In the genomic region with DNA sequence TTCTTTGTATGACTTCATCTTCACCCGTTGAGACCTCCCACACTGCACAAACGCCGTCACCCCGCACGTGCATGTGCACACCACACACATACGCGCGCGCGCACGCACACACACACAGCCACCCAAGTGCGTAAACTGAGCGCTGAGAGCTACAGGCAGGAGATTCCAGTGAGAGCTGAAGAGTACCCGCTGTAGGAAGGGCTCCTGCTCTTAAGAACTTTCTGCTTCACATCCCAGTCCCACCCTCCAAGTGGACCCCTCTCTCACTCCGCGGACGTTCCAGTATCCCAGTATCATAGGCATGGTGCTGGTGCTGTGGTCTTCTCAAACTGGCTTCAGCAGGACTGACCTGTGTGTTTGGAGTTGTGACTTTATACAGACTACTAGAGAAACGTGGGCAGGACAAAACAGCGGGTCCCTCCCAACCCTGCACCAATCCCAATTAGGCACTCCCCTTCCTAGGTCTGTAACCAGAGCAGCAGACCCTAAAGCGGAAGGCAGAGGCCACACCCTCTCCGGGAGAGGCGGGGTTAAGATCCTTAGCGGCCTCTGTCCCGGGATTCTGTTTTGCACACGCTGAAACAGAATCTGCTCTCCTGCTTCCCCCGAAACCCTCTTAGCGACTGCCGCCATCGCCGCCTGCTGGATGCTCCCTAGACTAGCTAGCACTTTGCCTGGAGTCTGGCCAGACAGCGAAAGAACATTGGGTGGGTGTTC, we compare ENCODE assay signal across 8 mouse cellular contexts. TPM values are rescaled to one million over a fixed set of nuclear protein-coding genes. Genes with fewer than 3 reads are reported as not detected.
A peak's percentile ranks its signal among the peaks of the same experiment; 100 is the strongest.
DNase-seq lines count a peak whose midpoint lies in the region; ATAC-seq and TF ChIP-seq lines count a peak whose summit lies in the region.

A gene (minus strand): TSS at position 501 of the 717 bp plus-strand sequence.

- peak; percentile 85 for DNase-seq in cerebellum, adult 11 months
- DNase-seq in forebrain, embryonic 14.5 days (ENCODE audit: low spot score): peak; percentile 97
- peak; percentile 95 for DNase-seq in heart, postnatal 14 days
- DNase-seq in layer of hippocampus, adult 11-12 months (ENCODE audit: low spot score): peak; percentile 94
- peak; percentile 98 to 99 for DNase-seq in lung, adult 18-20 months
- peak; percentile 92 for DNase-seq in testis, postnatal 14 days (ENCODE audit: low spot score)

- intact Hi-C loops in heart, postnatal 14 days (cut with DNase I): loop anchor here (2.0 to 5.0 kb wide), 3 partner anchors 65 to 150 kb away; a partner anchor contains a TSS

- peaks cover 40% of the 10 kb centered on the region for H3K4me1 ChIP-seq in E14TG2a.4 (replicated peaks; ENCODE audit: low read depth, low read length)
- 0 out of 2 replicates have a peak, but pooled peaks cover 2% of the 10 kb centered on the region for H3K4me1 ChIP-seq in forebrain, embryonic 14.5 days (ENCODE audit: control insufficient read depth, insufficient read depth, low read length)
- H3K4me1 ChIP-seq in neural tube, embryonic 15.5 days: peaks cover 38% of the 10 kb centered on the region

- peak within 1 kb of the TSS; percentile 81 for H3K4me2 ChIP-seq in forebrain, embryonic 14.5 days (ENCODE audit: low read length)
- peak within 1 kb of the TSS; percentile 92 for H3K4me2 ChIP-seq in neural tube, embryonic 15.5 days

- ATAC-seq in forebrain, embryonic 14.5 days: peak; percentile 96
- ATAC-seq in neural tube, embryonic 15.5 days (ENCODE audit: low FRiP score): peak; percentile 91

- H3K9ac ChIP-seq in forebrain, embryonic 14.5 days (ENCODE audit: low read length): peak within 1 kb of the TSS; percentile 56
- peak within 1 kb of the TSS; percentile 51 for H3K9ac ChIP-seq in neural tube, embryonic 15.5 days (replicated peaks)

- no peaks in the 10 kb centered on the region for H3K9me3 ChIP-seq in E14TG2a.4 (ENCODE audit: low read length)
- H3K9me3 ChIP-seq in forebrain, embryonic 14.5 days (replicated peaks; ENCODE audit: control insufficient read depth, low read length): no peaks in the 10 kb centered on the region
- no peaks in the 10 kb centered on the region for H3K9me3 ChIP-seq in neural tube, embryonic 15.5 days (replicated peaks)

- H3K4me3 ChIP-seq in E14TG2a.4 (replicated peaks; ENCODE audit: low read length): peak within 1 kb of the TSS; percentile 77
- H3K4me3 ChIP-seq in forebrain, embryonic 14.5 days (ENCODE audit: low read depth, low read length): peak within 1 kb of the TSS; percentile 36
- peak within 1 kb of the TSS; percentile 45 for H3K4me3 ChIP-seq in neural tube, embryonic 15.5 days (replicated peaks)

- H3K27me3 ChIP-seq in E14TG2a.4 (ENCODE audit: insufficient read depth, low read length): peaks cover 19% of the 10 kb centered on the region; the same call in 1 of the 2 replicates
- H3K27me3 ChIP-seq in forebrain, embryonic 14.5 days (replicated peaks; ENCODE audit: control insufficient read depth, insufficient read depth, low read length): no peaks in the 10 kb centered on the region
- no peaks in the 10 kb centered on the region for H3K27me3 ChIP-seq in neural tube, embryonic 15.5 days (replicated peaks)

- peak within 1 kb of the TSS; percentile 50; the same call in 1 of the 2 replicates for H3K27ac ChIP-seq in forebrain, embryonic 14.5 days (ENCODE audit: low read depth, low read length)
- peak within 1 kb of the TSS; percentile 87 for H3K27ac ChIP-seq in neural tube, embryonic 15.5 days (replicated peaks)

- peaks cover 30% of the 10 kb centered on the region for H3K36me3 ChIP-seq in E14TG2a.4 (ENCODE audit: insufficient read depth, low read length)
- no peaks in the 10 kb centered on the region for H3K36me3 ChIP-seq in forebrain, embryonic 14.5 days (ENCODE audit: control insufficient read depth, insufficient read depth, low read length)
- H3K36me3 ChIP-seq in neural tube, embryonic 15.5 days: no peaks in the 10 kb centered on the region

- under 1% methylated on average over 31 of the region's 31 CpGs for WGBS in forebrain, embryonic 14.5 days
- under 1% methylated on average over 31 of the region's 31 CpGs for WGBS in neural tube, embryonic 15.5 days

- peak; percentile 73 for TF ChIP-seq CTCF in E14TG2a.4 (conservative IDR thresholded peaks at IDR 0.05; ENCODE audit: low read length)

RNA-seq across cellular contexts. Expression of the gene that starts here (rescaled TPM):
- polyA plus RNA-seq in forebrain, embryonic 14.5 days (2014; fragmentation: Nextera tagmentation; extraction: Ambion mirVana): 50.5 and 65.0 TPM in 2 replicates
- 100 to 1,000 TPM in 1 of 2 experiments, 10 to 100 TPM in 1; 94.2 to 113 TPM for total RNA-seq in heart, postnatal 14 days (2021)
- 161 and 189 TPM in 2 replicates for polyA plus RNA-seq in neural tube, embryonic 15.5 days (2015; fragmentation: Nextera tagmentation; extraction: Ambion mirVana)

Comparison
In these comparisons a context has a peak if more than half of its experiments do, and no peak if none do; other contexts are left out.
1. Peak in every context shown above with its lines: DNase-seq, ATAC-seq, H3K4me3 ChIP-seq and H3K27ac ChIP-seq.